ENCODE assay signal across 18 mouse cellular contexts in the genomic region with DNA sequence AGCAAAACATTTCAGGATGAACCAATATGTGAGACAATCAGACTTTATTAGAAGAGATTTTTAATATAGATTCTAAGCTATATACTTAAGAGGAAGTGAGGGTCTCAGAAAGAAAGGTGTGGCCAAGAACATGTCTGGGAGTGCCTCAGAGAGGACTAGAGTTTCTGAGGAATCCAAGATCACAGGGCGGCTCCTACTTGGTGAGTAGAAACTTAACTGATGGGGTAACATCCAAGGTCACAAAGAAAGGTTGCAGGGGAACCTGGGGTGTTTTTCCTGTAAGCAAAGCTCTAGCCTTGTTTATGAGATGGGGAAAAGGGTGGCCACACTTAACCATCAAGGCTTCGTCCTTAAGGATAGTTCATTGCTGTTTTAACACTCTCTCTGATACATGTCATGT.
"Had no signal": no experiment of that assay in that cellular context is flagged by ENCODE, and none has a peak within 500 bp of the region (broad histone marks: within the 10 kb centered on the region; RNA-seq: fewer than 3 reads in every experiment).

No protein-coding gene starts in this region.

- H3K9me3 ChIP-seq: lung, embryonic 15.5 days; megakaryocyte, embryonic 14.5 days; midbrain, embryonic 13.5 days; midbrain, embryonic 15.5 days; neural tube, embryonic 12.5 days had no signal

- H3K36me3 ChIP-seq: lung, embryonic 15.5 days; midbrain, embryonic 13.5 days; midbrain, embryonic 15.5 days; neural tube, embryonic 12.5 days had no signal

- H3K4me3 ChIP-seq: lung, embryonic 15.5 days; megakaryocyte, embryonic 14.5 days; midbrain, embryonic 13.5 days; midbrain, embryonic 15.5 days; neural tube, embryonic 12.5 days had no signal

- DNase-seq: lung, adult 2 months; lung, postnatal 14 days; lung, postnatal 36 days; retina, postnatal 1 day; right cerebral cortex, adult 18-20 months; right cerebral cortex, postnatal 25 days; right cerebral cortex, postnatal 4 days; spleen, adult 18-20 months; thymus, adult 2 months; thymus, postnatal 25 days; thymus, postnatal 4 days had no signal

- H3K27ac ChIP-seq: liver, embryonic 14.5 days; lung, embryonic 15.5 days; macrophage; midbrain, embryonic 13.5 days; midbrain, embryonic 15.5 days; neural tube, embryonic 12.5 days had no signal

- H3K27me3 ChIP-seq: lung, embryonic 15.5 days; megakaryocyte, embryonic 14.5 days; midbrain, embryonic 13.5 days; midbrain, embryonic 15.5 days; neural tube, embryonic 12.5 days had no signal

- H3K9ac ChIP-seq: liver, embryonic 14.5 days; lung, embryonic 15.5 days; midbrain, embryonic 13.5 days; midbrain, embryonic 15.5 days; neural tube, embryonic 12.5 days had no signal
